Mouse (Mus musculus) stomach, embryonic 14.5 days (tissue): ENCODE results near the gene Cux1. TPM values are rescaled to one million over a fixed set of nuclear protein-coding genes. Genes with fewer than 3 reads are reported as not detected.

ENCODE experiments used
- ATAC-seq: fragments of 200-750 bp; cut with Nextera tagmentation; 2 replicates; pipeline ENCODE4 v1.8.0; 2017; ENCODE audit warnings: low read depth, moderate TSS enrichment; ENCODE audit not compliant: insufficient number of reproducible peaks, insufficient read depth, low FRiP score
- H3K27ac ChIP-seq: fragments of 300-500 bp; sonication (generic); 2 replicates; pipeline ENCODE4 v1.5.1; 2014; ENCODE audit warnings: mild to moderate bottlenecking, low read length, moderate library complexity, mixed read lengths
- H3K27me3 ChIP-seq: fragments of 300-500 bp; sonication (generic); 2 replicates; pipeline ENCODE4 v1.6.1; 2014; ENCODE audit warnings: low read length, control low read depth, mixed read lengths; ENCODE audit not compliant: control insufficient read depth, insufficient read depth
- H3K36me3 ChIP-seq: fragments of 300-500 bp; sonication (generic); 2 replicates; pipeline ENCODE4 v1.6.1; 2014; ENCODE audit warnings: mild to moderate bottlenecking, control low read depth, low read length, moderate library complexity, mixed read lengths; ENCODE audit not compliant: control insufficient read depth, insufficient read depth
- H3K4me1 ChIP-seq: fragments of 300-500 bp; sonication (generic); 2 replicates; pipeline ENCODE4 v1.6.1; 2014; ENCODE audit warnings: low read length, control low read depth, mixed read lengths; ENCODE audit not compliant: control insufficient read depth, insufficient read depth
- H3K4me2 ChIP-seq: fragments of 300-500 bp; sonication (generic); replicated peaks from 2 replicates; pipeline ENCODE4 v1.6.1; 2014; ENCODE audit warnings: low read depth, low read length, control low read depth
- H3K4me3 ChIP-seq: fragments of 300-500 bp; sonication (generic); 2 replicates; pipeline ENCODE4 v1.5.1; 2014; ENCODE audit warnings: low read depth, low read length, control low read depth
- H3K9ac ChIP-seq: fragments of 300-500 bp; sonication (generic); replicated peaks from 2 replicates; pipeline ENCODE4 v1.6.1; 2014; ENCODE audit warnings: low read depth, mild to moderate bottlenecking, control low read depth, low read length, moderate library complexity, mixed read lengths
- H3K9me3 ChIP-seq: fragments of 300-500 bp; sonication (generic); 2 replicates; pipeline ENCODE4 v1.6.1; 2016; ENCODE audit warnings: low read depth, low read length, control low read depth; ENCODE audit not compliant: control insufficient read depth
- WGBS: fragments of 180-500 bp; shearing (Covaris S2); extraction: QIAGEN DNeasy Blood & Tissue Kit; methylation state at CpG from one replicate; pipeline ENCODE4 v1.1.7; 2014; 5-methylcytosine and 5-hydroxymethylcytosine counted together
- polyA plus RNA-seq: library from polyadenylated mRNA; unstranded; fragments of >200 nt; fragmentation: Nextera tagmentation; extraction: Ambion mirVana; gene quantifications from 2 replicates; pipeline ENCODE4 v1.2.1, GENCODE M21; 2014

Gene Cux1
- polyA plus RNA-seq, 1 experiment from 2014 or later, result 92.8 TPM

DNA sequence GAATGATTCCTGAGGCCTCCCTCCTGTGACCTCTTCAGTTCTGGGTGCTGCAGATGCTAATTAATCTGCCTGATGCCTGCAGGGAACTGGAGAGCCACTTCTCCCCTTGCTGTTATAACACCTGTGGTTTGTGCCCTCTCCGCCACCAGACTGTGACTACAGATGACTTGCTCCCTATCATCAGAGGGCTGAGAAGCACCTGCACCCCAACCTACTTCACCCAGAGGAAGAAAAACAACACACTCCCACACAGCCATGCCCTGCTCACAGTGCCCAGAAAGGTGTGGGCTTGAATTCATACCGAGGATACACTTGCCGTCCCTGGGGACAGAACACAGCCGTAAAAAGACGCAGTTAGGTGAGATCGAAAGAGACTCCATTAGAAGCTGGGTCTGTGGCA, 326.1 kb downstream of the Cux1 start:
- no peak overlapping the region for H3K27ac ChIP-seq
- no peaks in the 10 kb centered on the region for H3K9me3 ChIP-seq
- H3K9ac ChIP-seq, result no peak overlapping the region
- no peak overlapping the region for H3K4me3 ChIP-seq
- WGBS, result 82% methylated on average over 6 of the region's 6 CpGs
- peaks cover 9% of the 10 kb centered on the region; the same call in 1 of the 2 replicates for H3K4me1 ChIP-seq
- no peaks in the 10 kb centered on the region for H3K27me3 ChIP-seq
- no peaks in the 10 kb centered on the region for H3K36me3 ChIP-seq
- no peak overlapping the region for H3K4me2 ChIP-seq
- ATAC-seq, result no peak

DNA sequence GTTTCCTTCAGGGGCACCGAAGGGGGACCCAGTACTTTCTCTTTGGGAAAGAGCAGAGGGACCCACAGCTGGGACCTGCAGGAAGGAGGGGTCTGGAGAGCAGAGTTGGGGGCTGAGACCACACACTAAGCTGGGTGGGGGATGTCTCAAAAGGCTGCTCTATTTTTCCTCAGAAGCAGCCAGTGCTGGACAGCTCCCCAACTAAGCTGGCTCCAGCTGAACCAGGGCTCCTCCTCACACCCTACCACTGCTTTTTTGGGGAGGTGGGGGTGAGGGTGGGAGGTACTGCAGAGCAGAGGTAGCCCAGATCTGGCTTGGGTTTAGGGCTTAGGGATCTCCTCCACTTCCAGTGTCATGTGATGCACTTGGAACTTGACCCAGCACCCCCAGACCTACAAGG, 326.9 kb downstream of the Cux1 start:
- 0 out of 2 replicates have a peak, but pooled peaks cover 9% of the 10 kb centered on the region for H3K4me1 ChIP-seq
- H3K36me3 ChIP-seq, result no peaks in the 10 kb centered on the region
- H3K4me2 ChIP-seq, result no peak overlapping the region
- H3K9me3 ChIP-seq, result no peaks in the 10 kb centered on the region
- ATAC-seq, result no peak
- H3K9ac ChIP-seq, result no peak overlapping the region
- 30% methylated on average over 1 of the region's 1 CpGs for WGBS
- no peak overlapping the region for H3K27ac ChIP-seq
- no peak overlapping the region for H3K4me3 ChIP-seq
- no peaks in the 10 kb centered on the region for H3K27me3 ChIP-seq

DNA sequence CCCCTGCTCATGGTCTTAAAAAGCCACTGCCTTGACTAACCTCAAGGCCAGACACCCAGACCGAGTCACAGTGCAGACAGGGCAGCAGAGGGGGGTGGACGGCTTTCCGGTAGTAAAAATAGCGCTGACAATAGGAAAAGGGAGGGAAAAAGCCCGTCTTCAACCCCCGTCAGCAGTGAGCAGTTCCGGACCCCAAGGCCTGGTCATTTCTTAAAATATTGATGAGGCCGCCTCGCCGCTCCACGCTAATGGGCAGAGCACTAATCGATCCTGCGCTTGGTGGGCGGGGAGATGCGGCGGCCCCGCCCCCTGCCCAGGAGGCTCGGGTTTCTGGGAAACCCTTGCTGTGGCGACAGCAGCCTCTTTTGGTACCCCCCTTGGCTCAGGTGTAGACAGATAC, 329.7 kb downstream of the Cux1 start:
- Histone ChIP-seq H3K36me3 (no peaks in the 10 kb centered on the region), H3K27me3 (no peaks in the 10 kb centered on the region), H3K9ac (no peak overlapping the region), H3K9me3 (no peaks in the 10 kb centered on the region), H3K4me1 (0 out of 2 replicates have a peak, but pooled peaks cover 3% of the 10 kb centered on the region), H3K4me2 (peak overlapping the region; percentile 39), H3K4me3 (no peak overlapping the region), H3K27ac (no peak overlapping the region)
- no peak for ATAC-seq
- WGBS, result 5% methylated on average over 19 of the region's 19 CpGs

DNA sequence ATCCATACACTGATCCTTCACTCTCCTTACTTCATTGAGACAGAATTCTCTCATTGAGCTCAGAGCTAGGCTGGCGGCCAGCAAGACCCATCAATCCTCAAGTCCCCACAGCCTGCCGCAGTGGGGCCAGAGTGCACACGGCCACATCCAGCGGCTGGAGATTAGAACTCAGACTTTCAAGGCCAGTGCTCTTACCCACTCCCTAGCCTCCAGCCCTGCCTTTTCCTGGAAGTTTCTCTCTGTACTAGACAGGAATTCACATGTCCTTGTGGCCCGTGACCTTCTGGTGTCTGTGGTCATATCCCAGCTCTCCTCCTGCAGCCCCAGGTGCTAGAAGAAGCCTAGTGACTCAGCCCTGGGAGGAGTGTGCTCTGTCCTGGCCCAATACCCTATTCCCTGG, 330.7 kb downstream of the Cux1 start:
- H3K9ac ChIP-seq, result no peak overlapping the region
- no peak overlapping the region for H3K4me2 ChIP-seq
- no peaks in the 10 kb centered on the region for H3K27me3 ChIP-seq
- H3K4me1 ChIP-seq, result 0 out of 2 replicates have a peak, but pooled peaks cover 3% of the 10 kb centered on the region
- 68% methylated on average over 5 of the region's 5 CpGs for WGBS
- no peak overlapping the region for H3K27ac ChIP-seq
- no peaks in the 10 kb centered on the region for H3K9me3 ChIP-seq
- ATAC-seq, result no peak
- H3K4me3 ChIP-seq, result no peak overlapping the region
- H3K36me3 ChIP-seq, result no peaks in the 10 kb centered on the region

DNA sequence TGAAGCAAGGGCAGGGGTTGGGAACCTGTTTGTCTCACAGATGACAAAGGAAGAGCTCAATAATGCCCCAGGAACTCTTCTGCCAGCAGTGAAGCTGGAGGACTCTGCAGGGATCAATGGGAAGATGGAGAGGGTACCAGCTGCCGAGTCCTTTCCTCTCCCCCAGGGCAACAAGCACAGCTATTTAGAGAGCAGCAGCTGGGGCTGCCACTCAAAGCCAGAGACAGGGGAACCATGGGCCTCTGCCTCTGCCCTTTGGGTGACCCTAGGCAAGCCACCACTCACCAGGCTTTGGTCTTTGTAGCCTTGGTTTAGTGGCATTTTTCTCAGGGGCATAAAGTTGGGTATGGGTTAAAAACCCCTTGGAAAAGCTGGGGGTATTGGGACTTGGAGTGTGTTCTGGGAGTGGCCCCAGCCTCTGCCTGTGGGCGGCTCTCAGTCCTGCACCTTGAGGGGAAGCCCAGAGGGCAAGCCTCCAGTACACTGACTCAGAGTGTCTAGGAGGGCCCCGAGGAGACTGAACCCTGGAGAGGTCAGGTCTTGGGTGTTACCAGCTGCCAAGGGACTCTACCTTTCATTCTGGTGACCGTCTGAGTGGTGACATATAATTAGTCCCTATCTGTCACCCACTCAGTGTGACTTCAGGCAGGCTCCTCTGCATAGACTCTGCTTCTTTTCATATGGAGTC, 336.8 kb downstream of the Cux1 start:
- no peak overlapping the region for H3K4me2 ChIP-seq
- no peak for ATAC-seq
- H3K27me3 ChIP-seq, result no peaks in the 10 kb centered on the region
- no peaks in the 10 kb centered on the region for H3K9me3 ChIP-seq
- no peak overlapping the region for H3K9ac ChIP-seq
- no peaks in the 10 kb centered on the region for H3K4me1 ChIP-seq
- no peaks in the 10 kb centered on the region for H3K36me3 ChIP-seq
- WGBS, result 46% methylated on average over 4 of the region's 4 CpGs
- no peak overlapping the region for H3K4me3 ChIP-seq
- no peak overlapping the region for H3K27ac ChIP-seq

DNA sequence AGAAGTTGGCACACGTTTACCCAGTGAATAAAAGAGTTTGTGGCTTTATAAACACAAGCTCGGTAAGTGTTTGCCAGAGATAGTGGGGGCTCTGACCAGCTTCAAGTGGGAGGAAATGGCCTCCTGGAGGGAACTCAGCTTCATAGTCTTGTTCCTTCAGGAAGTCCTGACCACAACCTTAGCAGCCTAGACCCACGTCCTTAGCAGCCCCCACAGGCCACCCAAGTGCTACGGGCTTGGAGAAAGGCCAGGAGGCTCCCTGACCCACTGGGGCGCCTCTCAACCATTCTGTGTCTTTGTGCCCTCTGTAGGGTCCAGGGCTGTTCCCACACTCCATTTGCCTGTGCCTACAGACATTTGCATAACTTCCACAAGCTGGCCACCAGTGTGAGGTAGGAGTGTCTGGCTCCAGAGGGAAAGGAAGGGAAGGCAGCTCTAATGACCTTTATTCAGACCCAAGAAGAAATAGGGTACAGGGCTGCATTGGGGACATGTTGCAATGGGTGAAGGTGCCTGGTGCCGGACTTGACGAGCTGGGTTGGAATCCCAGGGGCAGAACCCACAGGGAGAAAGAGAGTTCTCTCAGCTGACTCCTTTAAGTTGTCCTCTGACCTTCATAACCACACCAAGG, 340.9 kb downstream of the Cux1 start:
- no peaks in the 10 kb centered on the region for H3K27me3 ChIP-seq
- ATAC-seq, result no peak
- H3K4me2 ChIP-seq, result no peak overlapping the region
- no peak overlapping the region for H3K9ac ChIP-seq
- H3K27ac ChIP-seq, result no peak overlapping the region
- WGBS, result 66% methylated on average over 7 of the region's 7 CpGs
- no peak overlapping the region for H3K4me3 ChIP-seq
- H3K9me3 ChIP-seq, result no peaks in the 10 kb centered on the region
- peaks cover 2% of the 10 kb centered on the region; the same call in 1 of the 2 replicates for H3K36me3 ChIP-seq
- H3K4me1 ChIP-seq, result no peaks in the 10 kb centered on the region

DNA sequence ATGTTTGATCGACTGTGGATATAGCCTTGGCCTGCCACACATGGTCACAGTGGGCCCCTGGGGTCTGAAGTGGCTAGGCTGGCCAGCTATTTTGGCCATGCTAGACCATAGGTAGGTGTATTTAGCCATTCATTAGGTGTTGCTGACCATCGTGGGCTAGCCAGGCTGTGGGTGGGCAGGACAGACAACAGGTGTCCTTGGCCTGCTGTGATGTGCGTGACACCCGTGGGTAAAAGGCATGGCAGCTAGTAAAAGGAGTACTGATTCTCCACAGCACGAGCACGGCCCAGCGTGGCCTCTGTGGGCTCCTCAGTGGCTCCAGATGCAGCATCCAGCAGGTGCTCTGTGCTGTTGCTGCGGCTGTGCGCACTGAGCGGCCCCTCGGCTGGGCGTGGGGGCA, 348.7 kb downstream of the Cux1 start:
- H3K27me3 ChIP-seq, result no peaks in the 10 kb centered on the region
- no peaks in the 10 kb centered on the region for H3K4me1 ChIP-seq
- no peak overlapping the region for H3K4me3 ChIP-seq
- H3K36me3 ChIP-seq, result no peaks in the 10 kb centered on the region
- H3K9ac ChIP-seq, result no peak overlapping the region
- no peak overlapping the region for H3K4me2 ChIP-seq
- no peaks in the 10 kb centered on the region for H3K9me3 ChIP-seq
- no peak overlapping the region for H3K27ac ChIP-seq
- 78% methylated on average over 12 of the region's 12 CpGs for WGBS
- no peak for ATAC-seq

DNA sequence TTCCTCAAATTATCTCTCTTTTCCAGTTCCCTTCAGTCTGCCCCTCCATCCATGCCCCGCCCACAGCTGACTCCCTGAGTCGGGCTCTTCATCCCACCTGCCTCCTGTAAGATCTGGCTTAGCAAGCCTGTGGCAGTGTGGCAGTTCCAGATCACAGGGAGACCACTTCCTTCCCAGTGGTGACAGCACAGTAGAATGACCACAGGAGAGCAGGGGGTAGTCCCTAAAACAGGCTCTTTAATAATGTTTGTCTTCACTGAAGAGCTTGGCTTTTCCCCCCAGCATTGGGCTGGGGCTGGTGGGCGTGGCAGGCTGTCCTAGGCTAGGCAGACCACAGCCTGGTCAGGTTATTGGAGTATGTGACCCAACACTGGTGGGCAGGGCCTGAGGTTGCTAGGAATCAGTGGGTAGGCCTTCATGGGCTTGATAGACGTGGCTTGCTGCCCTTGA, 349.3 kb downstream of the Cux1 start:
- no peak for ATAC-seq
- Histone ChIP-seq H3K4me2 (no peak overlapping the region), H3K9ac (no peak overlapping the region), H3K9me3 (no peaks in the 10 kb centered on the region), H3K4me3 (no peak overlapping the region), H3K36me3 (no peaks in the 10 kb centered on the region), H3K27ac (no peak overlapping the region), H3K4me1 (no peaks in the 10 kb centered on the region), H3K27me3 (no peaks in the 10 kb centered on the region)
- 66% methylated on average over 4 of the region's 4 CpGs for WGBS
